Comparison of ENCODE assay signal across 8 mouse cellular contexts in the genomic region with DNA sequence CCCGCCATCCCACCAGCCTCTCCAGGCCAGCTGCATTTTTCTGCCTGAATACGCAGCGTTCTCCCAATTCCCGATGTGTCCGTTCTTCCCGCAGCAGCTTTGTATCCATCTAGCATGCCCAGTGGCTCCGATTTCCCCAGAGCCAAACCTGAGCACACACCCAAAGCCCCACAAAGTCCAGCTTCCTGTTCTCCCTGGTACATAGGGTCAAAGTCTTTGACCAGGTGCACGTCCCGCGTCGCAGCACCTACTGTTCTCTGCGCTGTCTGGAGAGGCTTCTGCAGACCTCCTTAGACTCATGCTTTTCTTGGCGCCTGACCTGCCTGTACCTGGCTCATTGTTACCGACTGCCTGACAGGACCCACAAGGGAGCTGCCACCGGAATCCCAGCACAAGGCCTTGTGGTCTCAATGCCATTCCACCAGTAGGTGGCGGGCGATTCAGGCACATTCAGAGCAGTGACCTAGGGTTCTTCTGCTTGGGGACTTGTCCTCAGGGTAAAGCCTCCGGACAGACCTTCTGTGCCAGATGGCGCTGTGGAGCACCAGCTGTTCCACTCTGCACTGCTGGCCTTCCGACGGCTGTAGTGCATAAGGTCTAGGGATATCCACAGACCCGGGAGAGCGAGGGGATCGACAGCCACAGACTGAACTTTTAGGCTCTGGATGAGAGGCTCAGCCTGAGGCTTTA. TPM values are rescaled to one million over a fixed set of nuclear protein-coding genes. Genes with fewer than 3 reads are reported as not detected.
DNase-seq lines count a peak whose midpoint lies in the region; ATAC-seq and TF ChIP-seq lines count a peak whose summit lies in the region.

No protein-coding gene starts in this region.

- intact Hi-C loops in left cerebral cortex, adult 2 months (cut with DNase I) = loop anchor here (2.0 kb wide), 2 partner anchors 74 to 86 kb away; no protein-coding TSS in a partner anchor

- peak overlapping the region; percentile 30; the same call in 1 of the 2 replicates for H3K27ac ChIP-seq in left cerebral cortex, adult 2 months

- peak; percentile 89 to 92 for DNase-seq in gastrocnemius, adult 8-10 months (ENCODE audit: low spot score in 2 of 2)
- DNase-seq in hindlimb bud, embryonic 11.5 days (ENCODE audit: extremely low spot score, low read depth, low spot score) = peak; percentile 93
- peak; percentile 84 for DNase-seq in left cerebral cortex, adult 2 months (ENCODE audit: extremely low spot score in 1 of 2, low spot score in 2 of 2)
- peak; percentile 90 for DNase-seq in right cerebral cortex, adult 18-20 months
- peak; percentile 67 for DNase-seq in urinary bladder, adult 2 months (ENCODE audit: low spot score)

- peak; percentile 87 for TF ChIP-seq CTCF in left cerebral cortex, adult 2 months (IDR thresholded peaks at IDR 0.05)

- peak; percentile 85 for ATAC-seq in activated CD4-positive, CD25-positive, alpha-beta regulatory T cell, adult 4 months
- peak; percentile 97 for ATAC-seq in common myeloid progenitor, adult 5-6 weeks (replicated peaks; ENCODE audit: low read depth, poor library complexity, severe bottlenecking)
- peak; percentile 98 for ATAC-seq in megakaryocyte, adult 5-6 weeks (ENCODE audit: poor library complexity, severe bottlenecking)

- H3K4me3 ChIP-seq in left cerebral cortex, adult 2 months = no peak overlapping the region

RNA-seq across cellular contexts. Expression of a gene that starts 27.3 kb away (rescaled TPM):
- 10 to 100 TPM; 25.8 to 45.6 TPM for polyA plus RNA-seq in activated CD4-positive, CD25-positive, alpha-beta regulatory T cell, adult 4 months (2017; shearing (Covaris generic))
- 26.1 and 27.0 TPM in 2 replicates for total RNA-seq in common myeloid progenitor, adult 5-6 weeks (2017)
- total RNA-seq in gastrocnemius, adult 8-10 months (2022) = 100 to 1,000 TPM; 111 to 127 (median 125) TPM
- 10 to 100 TPM; 34.8 to 41.4 TPM for total RNA-seq in left cerebral cortex, adult 2 months (2021)
- 36.1 and 38.2 TPM in 2 replicates for total RNA-seq in megakaryocyte, adult 5-6 weeks (2015)
- 20.3 and 23.8 TPM in 2 replicates for total RNA-seq in megakaryocyte, adult 5-6 weeks (2017)
- polyA plus RNA-seq in urinary bladder, adult 2 months (2012; rRNA removed) = 18.0 and 24.4 TPM in 2 replicates

RNA-seq across cellular contexts. Expression of a gene that starts 29.1 kb away (rescaled TPM):
- 1 to 10 TPM; 5.2 to 7.3 TPM for polyA plus RNA-seq in activated CD4-positive, CD25-positive, alpha-beta regulatory T cell, adult 4 months (2017; shearing (Covaris generic))
- 11.3 and 20.6 TPM in 2 replicates for total RNA-seq in common myeloid progenitor, adult 5-6 weeks (2017)
- 100 to 1,000 TPM; 191 to 229 (median 196) TPM for total RNA-seq in gastrocnemius, adult 8-10 months (2022)
- 100 to 1,000 TPM; 220 to 228 TPM for total RNA-seq in left cerebral cortex, adult 2 months (2021)
- total RNA-seq in megakaryocyte, adult 5-6 weeks (2015) = 3.1 and 3.3 TPM in 2 replicates
- total RNA-seq in megakaryocyte, adult 5-6 weeks (2017) = 6.5 and 8.6 TPM in 2 replicates
- polyA plus RNA-seq in urinary bladder, adult 2 months (2012; rRNA removed) = 193 and 226 TPM in 2 replicates

RNA-seq across cellular contexts. Expression of a gene that starts 40.4 kb away (rescaled TPM):
- polyA plus RNA-seq in activated CD4-positive, CD25-positive, alpha-beta regulatory T cell, adult 4 months (2017; shearing (Covaris generic)) = 100 to 1,000 TPM in 1 of 2 experiments, 10 to 100 TPM in 1; 91.8 to 102 TPM
- 65.8 and 125 TPM in 2 replicates for total RNA-seq in common myeloid progenitor, adult 5-6 weeks (2017)
- total RNA-seq in gastrocnemius, adult 8-10 months (2022) = 10 to 100 TPM; 39.0 to 44.3 (median 39.3) TPM
- total RNA-seq in left cerebral cortex, adult 2 months (2021) = 10 to 100 TPM; 31.1 to 32.8 TPM
- 65.3 and 85.6 TPM in 2 replicates for total RNA-seq in megakaryocyte, adult 5-6 weeks (2015)
- total RNA-seq in megakaryocyte, adult 5-6 weeks (2017) = 30.1 and 34.0 TPM in 2 replicates
- polyA plus RNA-seq in urinary bladder, adult 2 months (2012; rRNA removed) = 44.3 and 49.6 TPM in 2 replicates

RNA-seq across cellular contexts. Expression of a gene that starts 40.8 kb away (rescaled TPM):
- polyA plus RNA-seq in activated CD4-positive, CD25-positive, alpha-beta regulatory T cell, adult 4 months (2017; shearing (Covaris generic)) = 100 to 1,000 TPM in 1 of 2 experiments, 10 to 100 TPM in 1; 84.4 to 105 TPM
- 132 and 149 TPM in 2 replicates for total RNA-seq in common myeloid progenitor, adult 5-6 weeks (2017)
- total RNA-seq in gastrocnemius, adult 8-10 months (2022) = 1,000 to 10,000 TPM; 1,068 to 1,166 (median 1,137) TPM
- total RNA-seq in left cerebral cortex, adult 2 months (2021) = 100 to 1,000 TPM; 420 to 427 TPM
- total RNA-seq in megakaryocyte, adult 5-6 weeks (2015) = 47.0 and 58.7 TPM in 2 replicates
- total RNA-seq in megakaryocyte, adult 5-6 weeks (2017) = 82.3 and 89.4 TPM in 2 replicates
- polyA plus RNA-seq in urinary bladder, adult 2 months (2012; rRNA removed) = 185 and 189 TPM in 2 replicates
